Comparison of ENCODE assay signal across 8 mouse cellular contexts in genomic region chr2:120403986-120404822, GRCm38 (mm10). TPM values are rescaled to one million over a fixed set of nuclear protein-coding genes. Genes with fewer than 3 reads are reported as not detected.
A peak's percentile ranks its signal among the peaks of the same experiment; 100 is the strongest.
DNase-seq lines count a peak whose midpoint lies in the region; ATAC-seq and TF ChIP-seq lines count a peak whose summit lies in the region.

TSS of gene Tmem87a (minus strand) at chr2:120404113.

- H3K27me3 ChIP-seq in hindbrain, postnatal 0 days (ENCODE audit: insufficient read depth, low read length): no peaks in the 10 kb centered on the region

- ATAC-seq in common myeloid progenitor, adult 5-6 weeks (replicated peaks; ENCODE audit: low read depth, poor library complexity, severe bottlenecking): peak; percentile 98
- ATAC-seq in hindbrain, postnatal 0 days: peak; percentile 100
- peak; percentile 94 for ATAC-seq in megakaryocyte, adult 5-6 weeks (ENCODE audit: poor library complexity, severe bottlenecking)

- H3K4me1 ChIP-seq in hindbrain, postnatal 0 days (ENCODE audit: insufficient read depth, low read length): peaks cover 8% of the 10 kb centered on the region; the same call in 1 of the 2 replicates

- peak within 1 kb of the TSS; percentile 79 for H3K4me3 ChIP-seq in gastrocnemius, adult 2 months
- H3K4me3 ChIP-seq in hindbrain, postnatal 0 days (ENCODE audit: low read length): peak within 1 kb of the TSS; percentile 76
- H3K4me3 ChIP-seq in left cerebral cortex, adult 2 months: peak within 1 kb of the TSS; percentile 78

- H3K9ac ChIP-seq in hindbrain, postnatal 0 days (replicated peaks; ENCODE audit: low read length): peak within 1 kb of the TSS; percentile 67

- no peaks in the 10 kb centered on the region for H3K36me3 ChIP-seq in hindbrain, postnatal 0 days (ENCODE audit: insufficient read depth, low read length)

- WGBS in hindbrain, postnatal 0 days: 1% methylated on average over 34 of the region's 34 CpGs

- intact Hi-C loops in gastrocnemius, adult 2 months (cut with DNase I): loop anchor here (2.0 to 5.0 kb wide), 3 partner anchors 38 to 163 kb away; partner anchors contain the start of gene Snap23
- intact Hi-C loops in left cerebral cortex, adult 2 months (cut with DNase I): no loop called here

- peak; percentile 98 for DNase-seq in ZHBTc4 (ENCODE audit: low read depth, low spot score)
- DNase-seq in gastrocnemius, adult 2 months: peak; percentile 96
- DNase-seq in hindbrain, postnatal 0 days (ENCODE audit: low spot score): peak; percentile 98
- peak; percentile 96 for DNase-seq in left cerebral cortex, adult 2 months (ENCODE audit: extremely low spot score in 1 of 2, low spot score in 2 of 2)
- peak; percentile 98 for DNase-seq in right cerebral cortex, adult 2 months (ENCODE audit: low spot score in 2 of 2)
- DNase-seq in urinary bladder, postnatal 14 days (ENCODE audit: low spot score): peak; percentile 96

- peak within 1 kb of the TSS; percentile 89 for H3K4me2 ChIP-seq in hindbrain, postnatal 0 days (ENCODE audit: low read depth, low read length)

- TF ChIP-seq CTCF in gastrocnemius, adult 2 months (IDR thresholded peaks at IDR 0.05): no peak
- 0 out of 2 replicates have a peak, but pooled peaks have one; percentile 20 for TF ChIP-seq CTCF in hindbrain, postnatal 0 days (IDR thresholded peaks at IDR 0.05; ENCODE audit: low read depth)
- no peak; the same call in 1 of the 2 replicates for TF ChIP-seq CTCF in left cerebral cortex, adult 2 months (IDR thresholded peaks at IDR 0.05)

- no peaks in the 10 kb centered on the region for H3K9me3 ChIP-seq in hindbrain, postnatal 0 days (ENCODE audit: low read length)

- peak within 1 kb of the TSS; percentile 99 for H3K27ac ChIP-seq in gastrocnemius, adult 2 months
- peak within 1 kb of the TSS; percentile 95 for H3K27ac ChIP-seq in hindbrain, postnatal 0 days
- H3K27ac ChIP-seq in left cerebral cortex, adult 2 months: peak within 1 kb of the TSS; percentile 94

RNA-seq across cellular contexts. Expression of gene Tmem87a, which starts in this region (rescaled TPM):
- 49.7 and 63.7 TPM in 2 replicates for total RNA-seq in common myeloid progenitor, adult 5-6 weeks (2017)
- 10 to 100 TPM; 31.4 to 51.8 TPM for total RNA-seq in gastrocnemius, adult 2 months (2021)
- 23.2 and 25.0 TPM in 2 replicates for total RNA-seq in hindbrain, postnatal 0 days (2014; rRNA removed)
- polyA plus RNA-seq in hindbrain, postnatal 0 days (2015; fragmentation: Nextera tagmentation; extraction: Ambion mirVana): 7.4 and 7.9 TPM in 2 replicates
- 10 to 100 TPM; 40.9 to 42.2 TPM for total RNA-seq in left cerebral cortex, adult 2 months (2021)
- 18.5 and 20.3 TPM in 2 replicates for total RNA-seq in megakaryocyte, adult 5-6 weeks (2015)
- total RNA-seq in megakaryocyte, adult 5-6 weeks (2017): 41.7 and 46.8 TPM in 2 replicates

Comparison
In these comparisons a context has a peak if more than half of its experiments do, and no peak if none do; other contexts are left out.
1. Peak in every context shown above with its lines: DNase-seq, ATAC-seq, H3K4me3 ChIP-seq and H3K27ac ChIP-seq.